Mouse (Mus musculus) right cerebral cortex, postnatal 10 days (tissue): ENCODE results near the gene Ubxn10.

Experiments
- DNase-seq, 2 experiments: peaks; one replicate each; pipeline ENCODE4 v3.0.0; 2021; ENCODE audit warnings: low spot score in 2 of 2

Gene Ubxn10

GRCm38 (mm10) chr4:138734105-138734504 is 2.9 kb downstream of the Ubxn10 start:
- DNase-seq = no peak

GRCm38 (mm10) chr4:138729018-138729703 is 7.8 kb downstream of the Ubxn10 start:
- peak in 1 of 2 experiments; percentile 54 for DNase-seq

- DNase-seq = no peak
These were observed 11.2 kb downstream of the Ubxn10 start for GRCm38 (mm10) chr4:138725751-138726150.

- peak; percentile 73 to 79 for DNase-seq
These were observed 11.9 kb downstream of the Ubxn10 start for GRCm38 (mm10) chr4:138725127-138725461.

- DNase-seq = peak in 1 of 2 experiments; percentile 62
These were observed 12.4 kb downstream of the Ubxn10 start, which contains the start of gene Pla2g2c for GRCm38 (mm10) chr4:138724354-138725126. TSS of gene Pla2g2c (plus strand) at chr4:138724792.

- DNase-seq = peak; percentile 75 to 84
These were observed 13.3 kb downstream of the Ubxn10 start for GRCm38 (mm10) chr4:138723493-138724281.

- DNase-seq = no peak
These were observed 17.7 kb downstream of the Ubxn10 start for GRCm38 (mm10) chr4:138719264-138719596.

GRCm38 (mm10) chr4:138718586-138719263 is 18.2 kb downstream of the Ubxn10 start:
- no peak for DNase-seq

- DNase-seq = no peak
These were observed 20.3 kb downstream of the Ubxn10 start for GRCm38 (mm10) chr4:138716697-138717096.

- no peak for DNase-seq
These were observed 22.8 kb downstream of the Ubxn10 start for GRCm38 (mm10) chr4:138714186-138714585.

GRCm38 (mm10) chr4:138712621-138713020 is 24.3 kb downstream of the Ubxn10 start:
- DNase-seq = no peak

- DNase-seq = no peak
These were observed 24.9 kb downstream of the Ubxn10 start for GRCm38 (mm10) chr4:138712096-138712495.

- DNase-seq = no peak
These were observed 25.7 kb downstream of the Ubxn10 start for GRCm38 (mm10) chr4:138711051-138711820.

- peak; percentile 59 to 69 for DNase-seq
These were observed 26.3 kb downstream of the Ubxn10 start for GRCm38 (mm10) chr4:138710633-138711032.

GRCm38 (mm10) chr4:138709944-138710343 is 27.0 kb downstream of the Ubxn10 start:
- DNase-seq = no peak

- no peak for DNase-seq
These were observed 27.7 kb downstream of the Ubxn10 start for GRCm38 (mm10) chr4:138709246-138709645.

- peak in 1 of 2 experiments; percentile 71 for DNase-seq
These were observed 28.3 kb downstream of the Ubxn10 start for GRCm38 (mm10) chr4:138708636-138709035.

- DNase-seq = no peak
These were observed 30.3 kb downstream of the Ubxn10 start for GRCm38 (mm10) chr4:138706620-138707019.

- DNase-seq = no peak
These were observed 32.8 kb downstream of the Ubxn10 start for GRCm38 (mm10) chr4:138704169-138704568.

GRCm38 (mm10) chr4:138703591-138703990 is 33.4 kb downstream of the Ubxn10 start:
- no peak for DNase-seq

- no peak for DNase-seq
These were observed 34.4 kb downstream of the Ubxn10 start for GRCm38 (mm10) chr4:138702528-138702927.
